Mouse (Mus musculus): Measurements from ENCODE around the gene Banf2.

Banf2 gene

DNA sequence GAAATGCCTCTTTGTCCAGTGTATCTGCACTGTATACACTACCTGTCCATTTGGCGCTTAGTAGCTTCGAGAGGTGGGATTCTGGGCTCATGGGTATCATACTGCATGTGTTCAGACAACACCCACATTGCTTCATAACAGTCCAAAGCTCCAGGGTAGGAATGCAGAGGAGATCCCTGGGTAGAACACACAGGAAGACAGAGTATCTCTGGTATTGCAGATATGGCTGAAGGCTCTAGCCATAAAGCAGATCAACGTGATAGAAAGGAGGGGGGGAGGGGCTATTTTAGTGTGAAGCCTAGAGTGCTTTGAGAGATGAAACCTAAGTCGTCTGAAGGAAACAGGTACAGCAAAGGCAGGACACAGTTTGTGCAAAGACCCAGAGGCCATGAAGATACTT is 6.4 kb upstream of the Banf2 start:
- no peak for DNase-seq

- DNase-seq = no peak
These were observed 2.1 kb upstream of the Banf2 start for GRCm38 (mm10) chr2:144030791-144031190.

DNA sequence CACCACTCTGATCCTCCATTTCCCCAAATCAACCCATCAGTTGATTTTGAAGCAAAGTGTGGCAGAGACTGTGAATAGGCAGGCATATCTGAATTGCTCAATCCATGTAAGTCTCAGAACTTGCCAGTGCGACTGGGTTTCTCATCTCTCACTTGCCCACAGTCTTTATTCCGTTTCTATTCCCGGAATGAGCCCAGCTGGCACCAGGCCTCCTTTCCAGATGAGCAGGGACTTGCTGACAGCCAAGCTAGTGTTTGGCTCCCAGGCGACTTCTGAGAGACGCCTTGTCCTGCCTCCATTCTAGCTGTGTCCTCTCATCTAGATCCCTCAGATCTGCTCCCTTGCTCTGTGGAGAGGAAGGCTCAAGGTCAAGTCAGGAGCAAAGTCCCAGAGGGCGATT is 11.9 kb downstream of the Banf2 start:
- DNase-seq = no peak

DNA sequence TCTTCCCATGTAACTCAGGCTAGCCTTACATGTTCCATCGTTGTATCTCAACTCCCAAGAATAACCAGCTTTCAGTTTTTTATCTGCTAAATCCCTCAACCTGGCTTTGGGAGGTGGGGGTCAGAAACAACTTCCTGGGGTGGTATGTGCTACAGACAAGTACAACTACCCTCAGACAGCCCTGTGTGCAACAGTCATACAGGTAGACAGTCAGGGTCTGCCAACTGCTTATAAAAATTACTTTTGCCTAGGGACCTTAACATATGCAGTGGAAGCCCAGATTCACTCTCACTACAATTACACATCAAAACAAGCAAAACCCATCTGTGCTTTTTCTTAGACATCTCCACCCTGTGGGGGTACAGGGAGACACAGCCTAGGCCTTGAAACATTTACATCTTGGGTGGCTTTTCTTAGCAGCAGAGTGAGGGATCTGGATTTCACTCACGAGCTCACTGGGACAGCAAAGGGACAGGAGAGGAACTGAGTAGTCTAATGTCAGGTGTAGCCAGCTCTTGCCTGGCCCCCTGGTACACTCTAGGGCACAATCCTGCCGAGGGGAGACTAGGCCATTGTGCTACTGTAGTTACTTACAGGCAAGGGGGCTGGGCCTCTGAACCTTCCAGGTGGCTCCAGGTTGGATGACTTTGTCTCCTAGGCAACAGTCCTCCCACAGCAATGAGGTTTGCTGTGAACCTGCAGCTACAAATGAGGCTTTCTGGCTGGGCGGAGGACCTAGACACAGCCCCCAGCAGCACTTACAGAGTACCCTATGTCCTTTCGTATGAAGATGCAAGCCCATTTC is 13.1 kb downstream of the Banf2 start:
- DNase-seq = no peak

- no peak for DNase-seq
These were observed 14.1 kb downstream of the Banf2 start for GRCm38 (mm10) chr2:144046916-144047315.

- DNase-seq = no peak
These were observed 17.4 kb downstream of the Banf2 start for GRCm38 (mm10) chr2:144050146-144050680.

- DNase-seq = no peak
These were observed 18.0 kb downstream of the Banf2 start for GRCm38 (mm10) chr2:144050861-144051260.

GRCm38 (mm10) chr2:144052410-144053065 is 19.7 kb downstream of the Banf2 start:
- DNase-seq = no peak

- no peak for DNase-seq
These were observed 24.9 kb downstream of the Banf2 start for GRCm38 (mm10) chr2:144057735-144058134.

DNA sequence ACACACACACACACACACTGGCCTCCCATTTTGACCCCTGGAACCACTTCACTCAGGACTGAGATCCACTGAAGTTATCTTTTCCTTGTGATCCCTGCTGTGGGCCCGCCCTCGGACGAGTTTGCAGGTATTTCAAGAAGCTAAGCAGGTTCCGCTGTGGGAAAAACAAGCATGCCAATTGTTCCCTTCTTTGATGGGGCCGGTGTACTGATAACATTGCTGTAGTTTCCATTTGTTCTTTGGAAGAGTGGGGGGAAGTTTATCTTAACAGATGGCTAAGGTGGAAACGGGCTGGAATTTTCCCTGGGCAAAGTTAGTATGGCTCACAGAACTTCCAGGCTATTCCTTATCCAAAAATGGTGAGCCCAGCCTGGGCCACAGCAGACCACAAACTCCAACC is 28.8 kb downstream of the Banf2 start:
- DNase-seq = no peak

GRCm38 (mm10) chr2:144065499-144065898 is 32.6 kb downstream of the Banf2 start:
- no peak for DNase-seq

DNA sequence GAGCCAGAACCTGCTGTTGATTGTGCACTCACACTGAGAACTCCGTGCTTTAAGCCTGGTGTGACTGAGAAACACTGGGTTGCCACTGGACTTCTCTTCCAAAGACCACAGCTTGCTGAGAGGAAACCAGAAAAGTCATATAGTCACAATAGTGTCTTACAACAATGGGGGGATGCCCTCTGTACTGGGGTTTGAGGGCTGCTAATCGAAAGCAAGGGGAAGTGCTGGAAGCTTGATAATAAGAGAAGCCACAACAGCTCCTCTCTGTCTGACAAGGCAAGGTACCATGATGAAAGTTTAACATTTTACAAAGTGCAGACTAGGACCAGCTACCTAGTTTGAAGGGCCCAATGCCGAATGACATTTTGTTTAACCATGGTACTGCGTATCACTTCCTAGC is 36.8 kb downstream of the Banf2 start:
- no peak for DNase-seq

GRCm38 (mm10) chr2:144070479-144070878 is 37.6 kb downstream of the Banf2 start:
- DNase-seq = no peak

GRCm38 (mm10) chr2:144072642-144073041 is 39.8 kb downstream of the Banf2 start:
- DNase-seq = no peak

- no peak for DNase-seq
These were observed 41.2 kb downstream of the Banf2 start for GRCm38 (mm10) chr2:144074059-144074458.

DNA sequence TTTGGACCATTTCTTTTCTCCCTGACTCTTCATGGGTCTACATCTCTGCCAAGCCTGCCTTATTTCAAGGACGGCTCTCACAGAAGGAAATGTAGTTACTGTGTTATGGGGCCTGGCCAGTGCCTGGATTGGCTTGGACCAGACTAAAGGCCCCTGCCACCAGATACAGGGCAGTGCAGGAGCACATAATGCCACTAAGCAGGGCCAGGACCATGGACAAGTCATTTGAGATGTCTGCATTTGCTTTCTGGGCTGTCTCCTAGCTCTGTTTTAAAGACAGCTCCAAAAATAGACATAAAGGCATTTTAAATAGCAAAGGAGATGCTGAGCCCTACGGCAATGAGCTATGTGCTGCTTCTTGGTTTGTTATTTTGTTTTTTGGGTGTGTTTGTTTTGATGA is 43.8 kb downstream of the Banf2 start:
- DNase-seq = no peak

DNA sequence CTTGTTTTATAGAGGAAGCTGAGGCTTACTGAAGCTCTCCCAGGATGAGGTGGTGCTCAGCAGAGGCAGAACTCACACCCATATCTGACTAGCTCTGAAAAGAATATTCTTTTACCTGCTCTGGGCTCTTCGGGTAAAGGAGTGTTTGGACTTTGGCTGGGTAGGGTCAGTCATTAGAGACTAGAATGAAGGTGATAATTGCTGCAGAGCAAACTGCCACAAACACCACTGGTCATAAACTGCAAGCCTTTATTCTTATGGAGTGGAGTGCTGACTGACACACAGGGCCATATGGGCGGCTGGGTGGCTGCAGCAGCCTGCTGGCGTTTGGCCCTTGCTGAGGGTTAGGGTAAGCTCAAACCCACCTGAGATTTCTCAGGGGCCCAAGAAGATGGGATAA is 46.0 kb downstream of the Banf2 start:
- no peak for DNase-seq

DNA sequence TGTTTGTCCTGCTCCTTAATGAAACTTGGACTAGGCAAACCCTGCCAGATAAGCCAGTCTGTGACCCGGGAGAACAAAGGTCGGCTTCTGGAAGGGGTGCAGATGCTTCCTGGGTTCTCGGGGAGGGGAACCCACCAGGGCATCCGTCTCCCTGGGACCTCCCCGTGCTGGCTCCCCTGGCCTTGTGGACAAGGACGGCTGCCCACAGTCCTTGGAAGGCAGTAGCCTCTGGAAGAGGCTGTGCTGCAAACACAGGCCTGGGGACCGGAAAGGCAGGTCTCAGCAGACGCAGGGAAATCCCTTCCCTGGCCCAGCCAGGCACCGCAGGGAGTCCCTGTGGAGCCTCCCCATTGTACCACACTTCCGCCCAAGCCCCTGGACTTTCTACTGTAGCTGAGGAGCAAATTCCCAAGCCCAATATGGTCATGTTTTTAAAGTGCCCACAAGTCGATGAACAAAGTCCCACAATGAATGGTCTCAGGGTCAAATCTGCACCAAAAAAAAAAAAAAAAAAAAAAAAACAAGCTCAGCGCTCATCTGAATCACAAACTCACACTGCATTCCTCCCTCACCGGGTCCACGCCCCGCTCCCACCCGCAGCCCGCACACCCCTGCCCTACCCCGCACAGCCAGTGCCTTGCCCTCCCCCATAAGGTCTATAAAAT is 53.5 kb downstream of the Banf2 start:
- DNase-seq = peak; percentile 65 to 76

GRCm38 (mm10) chr2:144087899-144088584 is 55.2 kb downstream of the Banf2 start:
- DNase-seq = no peak

DNA sequence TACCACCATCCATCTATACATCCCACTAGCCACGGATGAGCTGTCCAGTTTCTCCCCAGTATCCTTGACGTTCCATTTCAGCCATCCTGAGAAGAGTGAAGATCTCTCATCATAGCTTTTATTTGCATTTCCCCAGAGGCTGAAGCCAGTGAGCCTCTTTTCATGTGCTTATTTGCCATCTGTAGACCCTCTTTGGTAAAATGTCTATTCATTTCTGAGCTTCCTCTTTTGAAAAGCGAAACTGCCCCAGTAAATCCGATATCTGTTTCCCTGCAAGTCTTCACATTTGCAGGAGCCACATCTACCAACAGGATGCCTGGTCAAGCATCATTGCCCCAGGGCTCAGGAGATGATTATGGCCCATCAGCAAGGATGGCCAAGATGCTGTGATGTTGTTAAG is 59.9 kb downstream of the Banf2 start:
- no peak for DNase-seq

DNA sequence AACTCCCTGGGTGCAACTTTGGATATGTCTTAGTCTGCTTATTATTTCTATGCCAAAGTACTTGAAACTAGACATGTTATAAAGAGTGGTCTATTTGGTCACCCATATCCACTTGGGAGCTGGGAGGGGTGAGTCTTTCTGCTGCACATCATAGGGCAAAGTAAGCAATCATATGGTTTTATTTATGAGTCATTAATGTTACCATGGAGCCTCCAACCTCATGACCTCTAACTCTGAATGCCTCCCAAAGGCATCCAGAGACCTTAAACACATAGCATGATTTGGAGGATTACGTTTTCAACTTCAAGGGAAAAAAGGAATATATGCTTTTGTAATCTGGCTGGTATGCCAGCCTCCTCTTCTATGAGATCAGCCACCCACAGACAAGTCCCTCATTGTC is 61.9 kb downstream of the Banf2 start:
- DNase-seq = no peak

DNA sequence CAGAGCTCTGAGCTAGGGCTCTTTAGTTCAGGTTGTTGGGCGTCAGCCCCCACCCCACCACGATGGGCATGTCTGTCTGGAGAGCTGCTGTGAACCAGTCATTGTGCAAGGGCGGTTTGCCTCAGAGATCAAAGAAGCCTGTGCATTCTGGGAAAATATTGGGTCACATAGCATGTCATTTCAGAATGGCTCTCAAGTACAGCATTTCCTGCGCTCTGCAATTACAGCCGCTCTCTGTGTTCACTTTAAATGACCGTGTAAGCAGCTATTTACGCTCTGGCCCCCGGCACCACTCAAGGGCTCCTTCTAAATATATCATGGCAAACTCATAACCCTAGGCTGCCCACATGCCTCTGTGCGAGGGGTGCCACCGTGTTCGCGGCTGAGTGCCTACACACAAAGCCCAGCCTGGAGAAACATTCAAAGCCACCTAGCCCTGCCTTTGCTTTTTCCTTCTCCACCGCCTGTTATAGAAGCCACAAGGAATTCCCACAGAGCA is 68.7 kb downstream of the Banf2 start:
- DNase-seq = no peak

GRCm38 (mm10) chr2:144107374-144107773 is 74.5 kb downstream of the Banf2 start:
- DNase-seq = no peak
